Mouse (Mus musculus): ENCODE measurements at regions not wholly inside any gene's neighbourhood (a gene's known extent, or its start where the extent isn't known, plus 50 kb on each side); places are given as distances from the start of the nearest gene placed in this dataset.

DNA sequence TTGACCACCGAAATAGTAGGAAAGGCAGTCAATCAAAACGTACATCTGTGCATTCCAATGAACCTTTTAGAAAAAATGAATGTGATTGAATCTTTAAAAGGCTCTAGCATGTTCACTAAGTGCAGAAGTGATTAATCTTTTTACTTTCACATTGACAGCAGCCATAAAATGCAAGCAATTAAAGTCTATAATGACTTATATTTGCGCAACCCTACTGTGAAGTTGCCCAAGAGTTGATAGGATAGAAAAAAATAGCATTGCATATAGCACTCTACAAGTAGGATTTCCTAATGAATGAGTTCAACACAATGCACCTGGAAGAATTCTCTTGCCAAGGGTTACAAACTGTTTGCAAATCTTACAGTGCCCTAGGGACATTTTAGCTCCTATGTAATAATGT lies 251.6 kb upstream of the Tmprss15 start:
- no peak for TF ChIP-seq USF1 (IDR thresholded peaks at IDR 0.05; ENCODE audit: low read depth)
- no peak for TF ChIP-seq CTCF (IDR thresholded peaks at IDR 0.05; ENCODE audit: control insufficient read depth, insufficient read depth, insufficient read length)
- TF ChIP-seq MYOG (IDR thresholded peaks at IDR 0.05; ENCODE audit: control insufficient read depth, extremely low read depth, insufficient read length) = no peak

Measured in C2C12 (cell line).